In genomic region chr2:138378855-138379254, GRCm38 (mm10) we compare ENCODE assay signal across 22 mouse cellular contexts.
DNase-seq lines count a peak whose midpoint lies in the region; ATAC-seq lines count a peak whose summit lies in the region.
"Had no signal": no experiment of that assay in that cellular context is flagged by ENCODE, and none has a peak within 500 bp of the region (broad histone marks: within the 10 kb centered on the region; RNA-seq: fewer than 3 reads in every experiment).

No protein-coding gene starts in this region.

- no peaks in the 10 kb centered on the region for H3K4me1 ChIP-seq in heart, embryonic 11.5 days (ENCODE audit: control insufficient read depth, insufficient read depth, low read length)
- H3K4me1 ChIP-seq: embryonic facial prominence, embryonic 13.5 days; embryonic facial prominence, embryonic 15.5 days; forebrain, embryonic 13.5 days; forebrain, embryonic 15.5 days had no signal

- no peaks in the 10 kb centered on the region for H3K36me3 ChIP-seq in heart, embryonic 11.5 days (ENCODE audit: control insufficient read depth, insufficient read depth, low read length)
- H3K36me3 ChIP-seq: embryonic facial prominence, embryonic 13.5 days; embryonic facial prominence, embryonic 15.5 days; forebrain, embryonic 15.5 days; G1E had no signal

- no peak overlapping the region for H3K27ac ChIP-seq in heart, embryonic 11.5 days (ENCODE audit: low read depth, low read length)
- H3K27ac ChIP-seq: embryonic facial prominence, embryonic 13.5 days; embryonic facial prominence, embryonic 15.5 days; forebrain, embryonic 13.5 days; forebrain, embryonic 15.5 days had no signal

- no peak overlapping the region for H3K4me2 ChIP-seq in heart, embryonic 11.5 days
- H3K4me2 ChIP-seq: embryonic facial prominence, embryonic 13.5 days; embryonic facial prominence, embryonic 15.5 days; forebrain, embryonic 13.5 days; forebrain, embryonic 15.5 days had no signal

- no peak overlapping the region for H3K9ac ChIP-seq in heart, embryonic 11.5 days (ENCODE audit: low read depth, low read length)
- H3K9ac ChIP-seq: embryonic facial prominence, embryonic 13.5 days; embryonic facial prominence, embryonic 15.5 days; forebrain, embryonic 13.5 days; forebrain, embryonic 15.5 days; forebrain, postnatal 0 days had no signal

- no peaks in the 10 kb centered on the region for H3K27me3 ChIP-seq in heart, embryonic 11.5 days (ENCODE audit: control insufficient read depth, insufficient read depth, low read length)
- H3K27me3 ChIP-seq: CH12.LX; embryonic facial prominence, embryonic 13.5 days; embryonic facial prominence, embryonic 15.5 days; forebrain, embryonic 13.5 days; forebrain, embryonic 15.5 days; Patski had no signal

- no peaks in the 10 kb centered on the region for H3K9me3 ChIP-seq in heart, embryonic 11.5 days (replicated peaks; ENCODE audit: control insufficient read depth, low read length)
- H3K9me3 ChIP-seq: embryonic facial prominence, embryonic 15.5 days; forebrain, embryonic 13.5 days; forebrain, embryonic 15.5 days had no signal

- H3K4me3 ChIP-seq in heart, embryonic 11.5 days (ENCODE audit: low read depth, low read length) = no peak overlapping the region
- H3K4me3 ChIP-seq: embryonic facial prominence, embryonic 13.5 days; embryonic facial prominence, embryonic 15.5 days; forebrain, embryonic 13.5 days; forebrain, embryonic 15.5 days had no signal

- ATAC-seq in cerebellum, adult (ENCODE audit: insufficient number of reproducible peaks, low FRiP score, low TSS enrichment) = 0 out of 2 replicates have a peak, but pooled peaks have one; percentile 54
- ATAC-seq in heart, embryonic 11.5 days (replicated peaks; ENCODE audit: insufficient number of reproducible peaks, low FRiP score, low TSS enrichment) = no peak
- no peak for ATAC-seq in erythroblast, adult 5-6 weeks (replicated peaks; ENCODE audit: low FRiP score, poor library complexity, severe bottlenecking)
- ATAC-seq: activated CD4-positive, CD25-positive, alpha-beta regulatory T cell, adult 4 months; CD4-positive, CD25-positive, alpha-beta regulatory T cell, adult 4 months; forebrain, embryonic 13.5 days; forebrain, embryonic 15.5 days; forebrain, postnatal 0 days; Patski had no signal

- DNase-seq in cerebellum, postnatal 4 days (ENCODE audit: low spot score in 2 of 2) = no peak
- DNase-seq in cerebellum, adult 11-12 months = peak; percentile 36
- DNase-seq in cerebellum, adult 8-10 months = no peak
- DNase-seq in cerebellum, adult 9-10 months = peak; percentile 47
- DNase-seq: adrenal gland, adult 8-10 months; adrenal gland, postnatal 14 days; adrenal gland, postnatal 36 days; B cell, adult 2 months; embryo, embryonic 11 days had no signal

Comparison
In these comparisons a context has a peak if more than half of its experiments do, and no peak if none do; other contexts are left out.
1. DNase-seq: peak in cerebellum, adult 11-12 months (single experiment) and cerebellum, adult 9-10 months (single experiment); none in cerebellum, postnatal 4 days (0 of 2) and cerebellum, adult 8-10 months (single experiment).